Mouse (Mus musculus): ENCODE results near the gene Fate1. TPM values are rescaled to one million over a fixed set of nuclear protein-coding genes. Genes with fewer than 3 reads are reported as not detected.

Gene Fate1
- polyA plus RNA-seq, 1 experiment from 2014 or later = 0.16 TPM

- Histone ChIP-seq H3K4me2 (ENCODE audit: low read depth, low read length) (no peak overlapping the region), H3K27me3 (ENCODE audit: control insufficient read depth, insufficient read depth, low read depth, low read length) (no peaks in the 10 kb centered on the region), H3K4me1 (replicated peaks; ENCODE audit: control insufficient read depth, insufficient read depth, low read length) (no peaks in the 10 kb centered on the region), H3K36me3 (ENCODE audit: control insufficient read depth, insufficient read depth, low read length) (no peaks in the 10 kb centered on the region), H3K4me3 (ENCODE audit: low read length) (no peak overlapping the region), H3K9ac (ENCODE audit: low read length) (no peak overlapping the region), H3K9me3 (ENCODE audit: control insufficient read depth, low read length) (no peaks in the 10 kb centered on the region; the same call in 1 of the 2 replicates), H3K27ac (ENCODE audit: low read length) (no peak overlapping the region)
- ATAC-seq (ENCODE audit: low read depth) = no peak
- 79% methylated on average over 1 of the region's 1 CpGs for WGBS
These were observed 49.5 kb downstream of the Fate1 start for GRCm38 (mm10) chrX:72022241-72022640.

DNA sequence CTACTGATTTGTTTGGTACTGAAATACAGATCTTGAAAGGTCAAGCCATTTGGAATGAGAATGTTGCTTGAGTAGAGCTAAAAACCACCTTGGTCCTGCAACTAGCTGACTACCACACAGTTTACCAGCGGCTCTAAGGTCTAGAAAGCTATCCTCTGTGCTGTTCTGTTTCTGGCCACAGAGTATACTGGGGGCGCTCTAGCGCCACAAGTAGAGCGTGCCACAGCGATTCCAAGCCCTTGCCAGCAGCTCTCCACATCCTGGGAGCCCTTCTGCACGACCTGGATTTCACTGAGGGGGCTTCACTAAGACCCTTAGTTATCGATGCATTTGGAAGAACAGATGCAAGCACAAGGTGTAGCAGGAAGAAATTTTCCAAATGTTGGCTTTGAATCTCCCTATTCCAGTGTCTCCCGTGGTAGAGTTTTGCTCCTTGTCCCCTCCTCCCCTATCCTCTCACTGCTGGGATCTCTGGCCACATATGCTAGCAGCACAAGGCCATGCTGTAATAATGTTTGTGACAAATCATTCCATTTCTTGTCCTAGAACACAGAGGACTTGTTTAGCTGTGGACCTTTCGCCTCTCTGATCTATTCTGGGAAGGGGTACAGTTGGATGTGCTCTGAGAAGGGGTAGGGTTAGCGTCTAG, 50.1 kb downstream of the Fate1 start:
- WGBS = 34% methylated on average over 10 of the region's 10 CpGs
- no peak for ATAC-seq (ENCODE audit: low read depth)
- Histone ChIP-seq H3K9ac (ENCODE audit: low read length) (no peak overlapping the region), H3K4me1 (replicated peaks; ENCODE audit: control insufficient read depth, insufficient read depth, low read length) (no peaks in the 10 kb centered on the region), H3K27ac (ENCODE audit: low read length) (no peak overlapping the region), H3K27me3 (ENCODE audit: control insufficient read depth, insufficient read depth, low read depth, low read length) (no peaks in the 10 kb centered on the region), H3K9me3 (ENCODE audit: control insufficient read depth, low read length) (no peaks in the 10 kb centered on the region; the same call in 1 of the 2 replicates), H3K4me3 (ENCODE audit: low read length) (no peak overlapping the region), H3K36me3 (ENCODE audit: control insufficient read depth, insufficient read depth, low read length) (no peaks in the 10 kb centered on the region), H3K4me2 (ENCODE audit: low read depth, low read length) (no peak overlapping the region)

DNA sequence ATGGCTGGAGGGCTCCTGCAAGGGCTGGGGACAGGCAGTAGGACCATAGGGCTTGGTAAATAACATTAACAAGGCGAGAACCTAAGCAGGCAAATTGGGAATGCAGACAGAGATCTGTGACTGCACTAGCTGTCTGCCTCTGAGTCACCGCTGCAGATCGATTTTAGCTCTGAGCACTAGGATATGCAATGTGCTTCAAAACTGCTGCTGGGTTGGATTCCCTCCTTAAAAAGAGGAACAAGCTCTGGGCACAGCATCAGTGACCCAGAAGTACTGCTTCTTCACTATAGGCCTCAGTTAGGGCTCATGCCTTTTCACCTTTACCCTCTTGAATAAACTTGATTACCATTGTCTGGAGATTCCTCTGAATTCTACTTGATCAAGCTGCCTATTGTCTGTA, 50.8 kb downstream of the Fate1 start:
- H3K9ac ChIP-seq (ENCODE audit: low read length) = no peak overlapping the region
- H3K36me3 ChIP-seq (ENCODE audit: control insufficient read depth, insufficient read depth, low read length) = no peaks in the 10 kb centered on the region
- no peak overlapping the region for H3K4me2 ChIP-seq (ENCODE audit: low read depth, low read length)
- WGBS = 77% methylated on average over 3 of the region's 3 CpGs
- H3K4me3 ChIP-seq (ENCODE audit: low read length) = no peak overlapping the region
- no peaks in the 10 kb centered on the region for H3K4me1 ChIP-seq (replicated peaks; ENCODE audit: control insufficient read depth, insufficient read depth, low read length)
- no peak overlapping the region for H3K27ac ChIP-seq (ENCODE audit: low read length)
- H3K27me3 ChIP-seq (ENCODE audit: control insufficient read depth, insufficient read depth, low read depth, low read length) = no peaks in the 10 kb centered on the region
- no peaks in the 10 kb centered on the region; the same call in 1 of the 2 replicates for H3K9me3 ChIP-seq (ENCODE audit: control insufficient read depth, low read length)
- ATAC-seq (ENCODE audit: low read depth) = no peak

Other genes with a start within 250 kb of the Fate1 start
- 47.2 and 50.2 TPM in 2 replicates for gene Vma21, start 157.1 kb upstream of the Fate1 start, polyA plus RNA-seq (2015; fragmentation: Nextera tagmentation; extraction: Ambion mirVana)
- gene Gm1141, start 52.0 kb upstream of the Fate1 start, polyA plus RNA-seq (2015; fragmentation: Nextera tagmentation; extraction: Ambion mirVana) = 0.09 TPM in 1 of 2 replicates, not detected in the other
- gene Prrg3, start 10.4 kb upstream of the Fate1 start, polyA plus RNA-seq (2015; fragmentation: Nextera tagmentation; extraction: Ambion mirVana) = 34.4 and 35.2 TPM in 2 replicates
- gene Cnga2, start 18.9 kb downstream of the Fate1 start, polyA plus RNA-seq (2015; fragmentation: Nextera tagmentation; extraction: Ambion mirVana) = 0.39 and 0.55 TPM in 2 replicates
- gene Magea4, start 249.0 kb downstream of the Fate1 start, polyA plus RNA-seq (2015; fragmentation: Nextera tagmentation; extraction: Ambion mirVana) = not detected in 2 replicates

All from lung, embryonic 16.5 days (tissue).